Mouse (Mus musculus): ENCODE results near the gene Fcgr4.

The Fcgr4 gene

DNA sequence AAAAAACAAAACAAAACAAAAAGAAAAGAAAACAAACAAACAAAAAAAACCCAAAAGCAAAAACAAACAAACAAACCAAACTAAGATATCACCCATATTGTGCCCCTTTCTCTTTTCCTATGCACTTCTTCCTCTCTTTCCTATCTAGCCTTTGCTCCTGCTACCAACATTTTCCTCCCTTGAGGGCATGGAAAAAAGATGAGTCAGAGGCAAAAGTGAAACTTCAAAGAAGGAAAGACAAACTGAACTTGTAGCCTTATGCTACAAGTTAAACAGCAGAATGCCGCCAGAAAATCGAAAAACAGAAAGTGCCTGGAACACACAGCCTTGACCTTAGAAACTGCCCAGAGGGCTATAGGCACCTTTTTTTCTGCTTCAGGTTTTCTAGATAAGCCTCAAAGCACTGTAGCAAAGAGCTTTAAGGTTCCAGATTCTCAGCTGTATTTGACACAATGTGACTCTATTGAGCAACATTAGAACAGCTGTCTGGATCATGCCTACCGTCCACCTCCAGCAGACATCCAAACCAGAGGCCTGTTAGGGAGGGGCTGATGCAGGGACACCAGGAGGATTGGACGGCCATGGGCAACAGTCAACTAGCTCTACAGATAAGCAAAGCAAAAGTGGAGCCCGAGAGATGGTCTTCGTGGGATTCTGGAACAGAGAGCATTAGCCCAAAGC is 1.9 kb upstream of the Fcgr4 start:
- DNase-seq = no peak

DNA sequence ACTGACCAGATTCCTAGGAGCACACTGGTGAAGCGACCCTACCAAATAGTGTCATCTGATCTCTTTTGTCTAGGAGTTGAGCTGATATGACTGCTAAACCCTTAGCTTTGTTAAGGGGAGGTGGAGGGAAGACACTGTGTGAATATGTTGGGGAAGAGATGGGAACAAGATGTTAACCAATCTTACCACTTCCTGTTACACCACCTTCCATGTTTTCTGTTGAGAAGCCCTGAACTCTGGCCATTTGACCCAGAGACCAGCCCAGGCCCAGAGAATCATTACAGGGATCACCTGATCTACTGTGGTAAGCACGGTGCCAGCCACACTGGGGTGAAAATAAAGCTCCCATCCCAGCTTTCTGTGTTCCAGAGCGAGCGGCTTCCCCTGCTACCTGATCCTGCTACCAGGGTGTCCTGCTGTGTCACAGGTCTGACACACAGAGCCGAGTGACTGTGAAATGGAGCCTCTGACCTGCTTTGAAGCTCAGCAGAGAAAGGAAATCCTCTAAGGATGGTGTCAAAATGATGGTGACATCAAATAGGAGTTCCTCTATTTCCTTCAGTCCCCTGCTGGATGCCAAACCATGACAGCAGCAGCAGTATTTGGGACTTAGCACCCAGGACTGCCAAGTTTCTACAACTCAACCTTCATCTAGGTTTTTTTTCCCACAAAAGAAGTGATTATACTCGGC is 1.1 kb upstream of the Fcgr4 start:
- no peak for DNase-seq

DNA sequence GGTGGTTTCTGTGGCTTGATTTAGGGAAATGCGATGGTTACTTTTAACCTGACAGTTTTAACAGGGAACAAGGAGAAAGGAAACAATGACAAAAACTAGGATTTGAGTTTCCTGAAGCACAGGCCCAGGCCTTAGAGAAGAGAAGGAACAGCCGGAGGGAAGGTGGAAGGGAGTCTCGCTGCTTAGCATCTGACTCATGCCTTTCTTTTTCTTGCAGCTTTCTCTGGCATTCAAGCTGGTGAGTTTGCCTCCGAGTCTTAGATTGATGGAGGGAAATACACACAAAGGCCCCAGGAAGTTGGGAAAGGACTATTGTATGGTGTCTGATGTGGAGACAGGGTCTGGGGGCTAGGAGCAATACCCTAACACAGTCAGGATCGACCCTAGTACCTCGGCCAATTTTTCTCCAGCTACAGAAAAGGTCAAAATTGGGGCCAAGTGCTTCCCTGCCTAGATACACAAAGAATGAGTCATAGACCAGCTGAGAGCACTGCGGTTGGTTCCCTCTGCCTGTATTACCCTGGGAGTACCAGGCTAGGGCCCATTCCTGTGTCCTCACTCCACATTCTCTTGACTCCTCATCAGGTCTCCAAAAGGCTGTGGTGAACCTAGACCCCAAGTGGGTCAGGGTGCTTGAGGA is 711 bp downstream of the Fcgr4 start:
- no peak for DNase-seq

DNA sequence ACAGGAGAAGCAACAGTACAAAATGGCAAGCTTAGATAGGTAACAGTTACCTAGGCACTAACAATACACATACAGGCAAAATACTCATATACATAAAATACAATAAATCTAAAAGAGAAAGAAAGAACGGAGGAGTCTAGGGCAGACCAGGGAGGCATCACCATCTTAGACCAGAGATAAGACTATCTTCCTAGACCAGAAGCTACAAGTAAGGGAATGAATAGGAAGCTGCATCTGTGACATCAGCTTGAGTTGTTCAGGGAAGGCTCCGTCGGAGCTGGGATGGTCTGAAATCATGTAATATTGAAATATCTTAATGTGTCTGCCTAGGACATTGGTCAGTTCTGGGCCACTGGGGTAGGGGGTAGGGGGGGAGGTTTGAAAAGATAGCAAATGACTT is 13.0 kb downstream of the Fcgr4 start:
- no peak for DNase-seq

DNA sequence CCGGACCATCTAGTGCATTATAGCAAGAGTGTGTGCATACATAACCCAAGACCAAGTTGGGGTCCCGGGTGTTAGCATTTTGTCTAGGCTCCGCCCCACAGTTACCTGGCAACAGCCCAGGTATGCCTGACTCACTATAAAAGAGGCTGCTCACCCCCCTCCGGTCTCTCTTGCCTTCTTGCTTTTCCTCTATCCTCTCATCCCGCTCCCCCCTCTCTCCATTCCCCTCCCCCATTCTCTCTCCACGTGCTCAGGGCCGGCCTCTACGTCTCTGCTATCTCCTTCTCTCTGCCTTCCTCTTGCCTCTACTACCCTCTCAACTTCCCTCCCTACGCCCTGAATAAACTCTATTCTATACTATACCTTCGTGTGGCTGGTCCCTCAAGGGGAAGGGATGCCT is 14.0 kb downstream of the Fcgr4 start:
- no peak for DNase-seq

DNA sequence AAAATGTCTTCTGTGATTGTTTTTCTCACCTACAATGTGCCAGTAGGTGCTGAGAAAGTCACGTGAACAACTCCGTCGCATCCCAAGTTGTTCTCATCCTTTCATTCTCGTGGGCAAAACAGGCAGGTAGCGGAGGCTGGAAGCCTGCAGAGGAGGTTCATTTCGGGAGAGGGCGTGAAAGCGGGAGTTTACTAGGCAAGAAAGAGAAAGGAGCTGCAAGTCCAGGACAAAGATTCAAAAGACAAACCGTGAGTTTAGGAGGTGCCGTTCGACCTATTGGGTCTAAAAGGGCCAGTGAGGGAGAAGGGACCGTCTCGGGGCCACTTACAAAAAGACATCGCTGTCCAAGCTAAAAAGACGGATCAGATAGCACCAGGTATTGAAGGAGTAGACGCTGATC is 14.5 kb downstream of the Fcgr4 start:
- DNase-seq = no peak

DNA sequence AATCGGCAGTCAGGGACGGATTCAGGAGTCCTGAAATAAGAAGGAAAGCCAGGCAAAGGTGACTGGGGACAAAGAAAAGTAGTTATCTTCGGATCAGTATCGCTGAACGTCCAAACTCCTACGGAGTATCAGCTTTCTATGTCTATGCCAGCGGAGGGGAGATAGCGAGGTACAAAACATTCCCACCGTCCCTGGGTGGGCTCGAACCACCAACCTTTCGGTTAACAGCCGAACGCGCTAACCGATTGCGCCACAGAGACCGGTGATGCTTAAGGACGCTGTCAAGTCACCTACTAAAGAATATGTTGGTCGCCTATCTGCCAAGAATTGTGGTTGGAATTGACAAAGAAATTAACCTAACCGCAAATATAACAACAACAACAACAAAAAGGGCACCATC is 15.0 kb downstream of the Fcgr4 start:
- peak; percentile 80 for DNase-seq

DNA sequence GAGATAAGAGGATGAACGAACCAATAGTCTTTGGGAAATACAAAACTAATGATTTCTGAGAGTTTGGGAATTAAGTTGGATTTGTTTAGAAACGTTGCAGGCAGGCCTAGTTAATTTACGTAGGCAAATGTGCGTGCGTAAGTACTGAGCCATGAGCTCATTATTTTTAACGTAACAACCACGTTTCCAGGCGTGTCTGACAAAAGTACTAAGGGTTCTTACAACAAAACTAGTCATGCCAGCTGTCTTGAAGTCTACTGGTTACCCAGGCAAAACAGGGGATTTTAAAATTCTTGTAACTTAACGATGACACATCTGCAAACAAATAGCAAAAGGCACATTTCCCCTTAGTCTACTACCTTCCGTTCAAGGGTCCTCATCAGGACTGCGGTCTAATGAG is 15.5 kb downstream of the Fcgr4 start:
- DNase-seq = no peak

DNA sequence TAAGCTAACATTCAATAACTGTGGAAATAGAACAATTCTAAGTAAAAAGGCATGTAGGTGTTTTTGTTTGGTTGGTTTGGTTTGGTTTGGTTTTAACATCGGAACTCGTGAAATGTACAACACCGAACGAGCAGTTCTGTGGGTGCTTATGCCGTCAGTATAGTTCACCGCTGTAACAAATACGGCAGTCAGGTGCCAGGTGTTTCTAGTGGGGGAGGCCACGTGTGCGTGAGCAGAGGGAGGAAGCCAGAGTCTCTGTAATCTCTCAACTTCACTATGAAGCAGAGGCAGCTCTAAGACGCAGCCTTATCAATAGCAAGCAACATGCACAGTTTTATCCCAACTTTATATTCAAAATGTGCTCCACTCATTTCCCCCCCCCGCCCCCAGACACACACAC is 16.9 kb downstream of the Fcgr4 start:
- DNase-seq = no peak

DNA sequence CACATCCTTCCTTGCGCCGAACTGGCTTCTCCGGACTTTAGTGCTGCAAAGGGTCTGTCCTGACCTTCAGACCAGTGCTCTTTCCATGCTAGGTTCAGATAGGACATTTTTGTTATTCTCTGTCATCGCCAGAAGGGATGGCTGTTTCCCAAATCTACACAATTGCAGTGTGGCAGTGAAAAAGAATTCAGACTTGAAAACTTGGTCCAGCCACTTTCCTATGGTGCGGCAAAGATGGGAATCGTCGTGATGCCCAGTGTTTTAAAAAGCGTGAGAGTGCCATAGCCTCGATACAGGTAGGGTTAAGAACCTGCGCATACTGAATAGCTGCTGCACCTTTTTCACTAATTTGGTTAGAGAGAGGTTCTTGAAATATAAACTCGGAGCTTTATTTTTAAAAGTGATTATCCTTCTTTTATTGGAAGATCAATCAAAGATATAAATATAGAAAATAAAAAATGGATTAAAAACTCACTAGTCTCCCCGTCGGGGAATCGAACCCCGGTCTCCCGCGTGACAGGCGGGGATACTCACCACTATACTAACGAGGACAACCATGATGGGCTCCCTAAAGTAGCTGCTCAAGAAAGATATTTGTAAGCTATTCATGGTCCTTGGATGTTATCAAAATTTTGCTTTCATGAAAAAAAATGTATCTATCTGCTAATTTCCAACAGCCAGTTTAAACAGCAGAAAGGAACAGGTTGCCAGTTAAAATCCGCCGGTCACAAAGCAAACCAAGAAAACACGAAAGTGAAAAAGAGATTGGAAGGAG is 18.0 kb downstream of the Fcgr4 start:
- DNase-seq = peak; percentile 67

DNA sequence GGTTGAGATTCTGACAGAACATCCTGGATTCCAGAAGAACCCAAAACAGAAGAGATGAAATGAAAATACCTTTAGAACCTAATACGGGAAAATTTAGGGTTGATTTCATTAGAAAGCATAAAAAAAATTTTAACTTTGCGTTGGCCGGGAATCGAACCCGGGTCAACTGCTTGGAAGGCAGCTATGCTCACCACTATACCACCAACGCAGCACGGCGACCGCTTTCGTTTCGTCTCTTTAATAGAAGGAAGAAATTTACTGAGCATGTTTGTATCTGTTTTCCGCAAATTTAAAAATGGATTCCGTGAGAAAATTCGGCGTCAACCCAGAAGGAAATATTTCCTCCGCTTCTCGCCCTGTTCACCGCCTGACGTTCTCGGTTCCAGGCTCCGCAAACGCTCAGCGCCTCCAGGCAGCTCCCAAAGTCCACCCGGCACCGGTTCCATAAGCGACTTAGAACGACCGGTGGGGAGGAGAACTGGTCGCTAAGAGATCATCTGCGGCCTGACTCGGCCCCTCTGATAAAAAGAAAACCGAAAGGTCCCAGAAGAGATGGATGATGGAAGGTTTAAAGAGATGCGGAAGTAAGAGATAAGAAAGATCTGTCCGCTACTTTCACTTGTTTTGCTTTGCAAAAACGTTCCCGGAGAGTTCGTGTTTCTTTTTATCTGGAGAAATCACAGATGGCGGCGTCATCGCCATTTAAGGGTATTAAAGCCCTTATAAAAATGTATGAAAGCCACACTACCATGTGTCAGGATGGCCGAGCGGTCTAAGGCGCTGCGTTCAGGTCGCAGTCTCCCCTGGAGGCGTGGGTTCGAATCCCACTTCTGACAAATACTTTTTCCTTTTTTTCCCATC is 19.4 kb downstream of the Fcgr4 start:
- peak; percentile 69 for DNase-seq

DNA sequence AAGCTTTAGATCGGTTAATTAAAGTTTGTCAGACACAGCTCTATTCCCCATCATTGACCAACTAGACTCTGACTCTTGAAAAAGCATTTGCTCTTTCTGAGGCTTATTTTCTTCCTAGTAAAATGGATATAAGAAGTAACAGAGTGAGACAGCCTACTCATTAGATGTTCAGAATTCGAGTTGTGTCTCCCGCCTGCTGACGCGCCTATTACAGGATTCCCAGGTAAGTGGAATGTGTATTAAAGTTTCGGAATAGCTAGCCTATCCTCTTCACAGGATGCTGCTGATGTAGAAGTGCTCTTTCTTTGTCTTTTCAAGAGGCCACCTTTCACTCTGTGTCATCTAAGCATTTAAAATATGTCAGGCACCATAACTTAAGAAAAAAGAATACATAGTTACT is 20.4 kb downstream of the Fcgr4 start:
- DNase-seq = no peak

DNA sequence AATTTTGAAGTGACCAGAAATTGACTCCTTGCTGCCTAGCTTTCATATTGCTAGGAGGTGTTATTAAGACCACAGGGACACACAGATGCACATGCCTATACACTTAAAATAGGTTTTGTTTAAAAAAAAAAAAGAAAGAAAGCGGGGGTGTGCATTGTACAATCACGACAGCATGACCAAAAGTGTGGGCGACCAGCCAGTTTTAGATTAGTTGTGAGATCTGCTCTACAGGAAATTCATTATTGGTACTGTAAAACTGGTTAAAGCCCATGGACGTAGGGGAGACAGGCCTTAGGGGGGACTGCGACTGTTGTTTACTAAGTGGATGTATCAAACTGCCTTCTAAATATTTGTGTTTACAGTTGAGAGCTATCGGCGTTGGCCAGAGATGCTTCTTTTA is 21.2 kb downstream of the Fcgr4 start:
- no peak for DNase-seq

DNA sequence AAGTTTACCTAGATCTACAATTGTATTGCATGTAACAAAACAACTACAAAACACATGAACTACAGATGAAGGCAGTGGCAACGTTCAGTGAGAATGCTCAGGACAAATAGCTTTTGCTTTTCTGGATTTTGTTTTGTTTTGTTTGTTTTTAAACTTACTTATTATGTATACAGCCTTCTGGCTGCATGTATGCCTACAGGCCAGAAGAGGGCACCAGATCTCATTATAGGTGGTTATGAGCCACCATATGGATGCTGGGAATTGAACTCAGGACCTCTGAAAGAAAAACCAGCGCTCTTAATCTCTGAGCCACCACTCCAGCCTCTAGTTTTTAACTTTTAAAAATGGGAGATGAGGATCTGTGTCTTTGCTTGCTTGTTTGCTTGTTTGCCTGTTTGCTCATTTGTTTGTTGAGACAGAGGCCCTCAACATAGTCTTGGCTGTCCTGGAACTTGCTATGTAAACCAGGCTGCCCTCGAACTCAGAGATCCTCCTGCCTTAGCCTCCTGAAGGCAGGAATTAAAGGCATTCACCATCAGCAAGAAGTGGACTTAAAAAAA is 25.0 kb downstream of the Fcgr4 start:
- no peak for DNase-seq

DNA sequence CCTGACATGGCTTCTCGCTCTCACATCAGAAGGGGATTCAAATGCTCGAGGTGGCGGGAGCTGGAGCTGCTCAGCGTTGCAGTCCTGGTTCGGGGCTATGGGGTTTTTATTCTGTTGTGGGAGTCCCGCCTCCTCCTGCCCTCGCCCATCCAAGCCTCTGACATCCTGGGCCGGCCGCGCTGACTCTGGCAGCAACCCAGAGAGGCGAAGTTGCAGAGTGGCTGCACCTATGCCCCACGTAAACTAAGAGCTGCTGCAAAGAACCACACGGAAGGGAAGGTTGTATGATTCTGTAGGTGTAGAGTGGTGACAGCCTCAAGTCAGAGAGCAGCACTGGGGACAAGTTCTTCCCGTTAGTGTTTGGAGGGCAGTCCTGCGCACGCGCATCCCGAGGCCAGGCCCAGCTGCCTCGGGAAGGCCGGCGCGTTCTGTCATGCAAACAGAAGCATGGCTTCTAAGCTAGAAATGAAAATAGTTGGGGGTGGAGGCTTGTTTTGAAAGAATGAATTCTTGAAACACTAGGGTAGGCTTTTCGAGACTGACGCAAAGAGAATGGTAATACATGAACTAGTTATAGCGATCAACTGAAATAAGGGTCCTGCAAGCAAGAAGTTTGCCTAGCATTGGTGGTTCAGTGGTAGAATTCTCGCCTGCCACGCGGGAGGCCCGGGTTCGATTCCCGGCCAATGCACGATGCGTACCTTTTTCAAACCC is 25.8 kb downstream of the Fcgr4 start:
- peak; percentile 84 for DNase-seq

DNA sequence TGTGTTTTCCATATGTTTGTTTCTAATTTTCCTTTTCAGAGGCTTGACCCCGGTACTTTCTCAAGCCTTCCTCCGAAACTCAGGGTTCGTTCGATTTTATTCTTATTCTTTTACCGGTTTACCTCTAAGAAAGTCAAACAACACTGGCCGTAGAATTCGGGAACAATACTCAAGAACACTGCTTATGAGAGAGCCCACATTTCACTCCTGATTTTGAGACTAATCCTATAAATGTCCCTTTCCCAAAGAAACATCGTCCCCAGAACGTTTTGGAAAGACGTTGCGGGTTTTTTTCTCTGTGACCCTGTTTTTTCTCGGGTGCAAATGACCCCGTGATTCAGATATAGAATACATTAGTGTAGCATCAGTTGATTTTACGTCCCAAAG is 26.4 kb downstream of the Fcgr4 start:
- no peak for DNase-seq

DNA sequence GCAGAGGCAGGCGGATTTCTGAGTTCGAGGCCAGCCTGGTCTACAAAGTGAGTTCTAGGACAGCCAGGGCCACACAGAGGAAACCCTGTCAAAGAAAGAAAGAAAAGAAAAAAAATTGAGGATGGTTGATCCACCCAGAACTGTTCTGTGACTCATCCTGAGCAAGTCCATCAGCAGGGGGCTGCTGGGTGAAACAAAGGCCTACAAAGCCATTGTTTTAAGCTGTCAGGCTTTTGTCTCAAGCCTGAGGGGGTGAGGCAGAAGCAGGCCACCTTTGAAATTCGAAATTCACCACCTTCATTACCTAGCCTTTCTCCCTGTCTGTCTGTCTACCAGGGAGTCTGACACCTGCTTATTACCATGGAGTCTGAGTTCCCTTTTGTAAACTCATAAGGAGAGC is 27.8 kb downstream of the Fcgr4 start:
- DNase-seq = no peak

DNA sequence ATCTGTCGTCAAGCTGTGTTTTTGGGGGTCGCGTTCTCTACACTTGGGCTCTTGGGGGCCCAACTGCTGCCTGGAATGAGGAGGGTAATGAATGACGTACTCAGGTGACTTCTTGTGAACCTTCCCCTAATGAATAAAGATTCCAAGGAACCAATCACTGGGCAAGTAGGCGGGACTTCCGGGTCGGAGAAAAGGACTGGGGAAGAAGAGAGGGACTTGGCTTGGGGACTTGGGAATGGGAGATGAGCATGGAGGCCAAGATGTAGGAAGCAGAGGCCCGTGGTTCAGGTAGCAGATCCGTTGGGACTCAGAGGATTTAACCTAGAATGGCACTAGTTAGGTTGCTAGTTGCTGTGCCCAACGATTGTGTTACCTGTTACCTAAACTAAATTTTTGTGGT is 30.5 kb downstream of the Fcgr4 start:
- DNase-seq = no peak

DNA sequence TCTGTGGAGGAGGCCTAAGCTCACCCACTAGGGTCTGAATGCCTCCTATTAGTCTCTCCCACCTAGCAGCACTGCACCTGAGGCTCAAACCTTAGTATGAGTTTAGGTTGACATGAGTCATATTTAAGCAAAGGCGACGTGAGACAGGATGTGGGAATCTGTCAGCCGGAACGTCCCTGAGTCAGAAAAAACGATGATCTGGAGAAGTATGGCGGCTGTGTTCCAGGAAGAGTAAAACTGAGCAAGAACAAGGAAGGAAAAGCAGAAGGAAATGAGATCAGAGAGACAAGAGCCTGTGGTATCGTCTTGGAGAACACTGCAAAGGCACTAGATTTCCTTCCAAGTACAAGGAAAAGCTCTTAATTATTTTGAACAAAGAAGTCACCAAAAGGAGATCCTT is 32.1 kb downstream of the Fcgr4 start:
- no peak for DNase-seq

DNA sequence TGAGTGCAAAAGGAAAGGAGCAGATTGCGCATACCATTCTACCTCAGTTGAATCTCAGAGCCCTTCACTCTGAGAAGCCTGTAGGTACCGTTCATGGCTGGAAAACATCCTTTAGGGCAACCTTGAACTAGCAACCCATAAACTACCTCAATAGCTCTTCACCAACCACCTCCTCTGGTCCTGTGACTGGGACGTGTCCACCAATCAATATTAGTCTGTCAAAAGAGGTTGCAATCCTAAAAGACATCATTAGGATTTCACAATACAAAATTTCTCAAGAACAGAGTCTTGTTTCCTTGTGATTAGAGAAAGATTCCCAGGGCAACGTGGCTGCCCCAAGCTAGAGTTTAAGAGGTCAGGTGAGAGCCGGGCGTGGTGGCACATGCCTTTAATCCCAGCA is 34.6 kb downstream of the Fcgr4 start:
- no peak for DNase-seq

DNA sequence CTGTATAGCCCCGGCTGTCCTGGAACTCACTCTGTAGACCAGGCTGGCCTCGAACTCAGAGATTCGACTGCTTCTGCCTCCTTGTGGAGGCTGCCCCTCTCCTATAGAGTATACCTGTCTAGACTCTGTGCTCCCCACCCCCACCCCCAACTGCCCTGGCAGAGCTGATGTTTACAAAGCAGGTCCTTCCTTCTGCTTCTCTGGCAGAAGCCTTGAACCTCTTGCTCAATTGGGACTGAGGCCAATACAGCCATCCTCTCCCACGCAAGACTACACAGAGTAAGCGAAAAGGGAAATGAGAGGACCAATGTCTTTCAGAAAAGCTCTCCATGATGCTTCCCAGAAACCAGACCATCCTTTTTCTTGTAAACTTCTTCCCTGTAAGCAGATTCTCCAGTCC is 38.5 kb downstream of the Fcgr4 start:
- DNase-seq = no peak

DNA sequence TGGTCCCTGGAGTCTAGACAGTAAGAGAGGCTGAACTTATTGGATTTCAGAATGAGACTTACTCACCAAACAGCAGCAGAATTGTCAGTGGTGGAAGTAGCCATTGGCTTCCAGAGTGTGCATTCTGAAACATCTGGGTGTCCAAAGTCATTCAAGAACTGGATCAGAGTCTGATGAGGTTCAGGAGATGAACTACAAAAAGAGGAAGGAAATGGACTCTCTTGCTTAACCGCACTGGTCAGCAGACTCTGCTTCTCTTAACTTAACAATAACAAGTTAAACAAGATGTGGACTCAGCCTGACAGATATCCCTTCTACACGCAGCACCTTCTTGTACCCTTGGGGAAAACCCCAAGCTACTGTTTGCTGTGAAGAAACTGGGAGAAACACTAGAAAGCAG is 40.5 kb downstream of the Fcgr4 start:
- no peak for DNase-seq
